Mouse (Mus musculus) G1E-ER4 (cell line): Measurements from ENCODE around the gene Anks1b. TPM values are rescaled to one million over a fixed set of nuclear protein-coding genes. Genes with fewer than 3 reads are reported as not detected.

ENCODE experiments used
- GATA1 ChIP-seq: IDR thresholded peaks from one replicate; pipeline ENCODE4 v1.8.0; 2012; ENCODE audit warnings: low read length, inconsistent platforms
- polyA plus RNA-seq: library from polyadenylated mRNA; stranded (reverse); fragments of >175 nt; gene quantifications from 2 replicates; pipeline ENCODE4 v1.2.3, GENCODE M21; 2012

Gene Anks1b
- polyA plus RNA-seq, 1 experiment: not detected

DNA sequence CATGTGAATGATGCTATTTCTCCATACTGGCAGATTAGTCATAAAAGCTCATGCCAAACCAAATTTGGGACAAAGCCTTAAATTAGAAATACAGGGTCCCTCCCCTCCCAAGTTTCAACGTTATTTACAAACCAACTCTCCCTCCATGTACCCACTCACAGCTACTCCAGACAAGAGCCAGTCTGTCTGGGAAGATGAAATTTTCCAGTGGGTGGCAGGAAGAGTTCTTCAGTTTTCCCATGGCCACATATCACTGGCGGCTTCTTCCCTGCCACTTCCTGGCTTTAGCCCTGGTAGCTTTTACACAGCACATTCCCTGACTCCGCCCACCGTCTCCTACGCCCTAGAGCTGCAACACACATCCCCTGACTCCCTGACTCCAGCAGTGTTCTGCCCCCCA is 961.0 kb downstream of the Anks1b start:
- TF ChIP-seq GATA1: no peak

DNA sequence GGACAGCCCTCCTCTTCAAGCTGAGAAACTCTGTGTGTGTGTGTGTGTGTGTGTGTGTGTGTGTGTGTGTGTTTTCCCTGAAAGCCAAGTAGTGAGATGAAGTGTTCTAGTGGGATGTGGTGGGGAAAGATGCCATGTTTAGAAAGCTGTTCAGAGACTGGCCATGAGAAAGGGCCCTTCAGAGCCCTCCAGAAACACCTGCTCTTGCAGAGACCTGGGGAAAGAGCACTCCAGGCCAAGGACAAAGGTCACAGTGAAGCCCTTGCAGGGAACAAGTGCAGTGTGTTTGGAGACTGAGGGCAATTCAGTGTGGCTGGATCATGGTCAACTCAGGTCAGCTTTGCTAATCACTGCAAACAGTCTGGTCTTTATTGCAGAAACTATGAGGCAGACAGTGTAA is 961.9 kb downstream of the Anks1b start:
- TF ChIP-seq GATA1: no peak

DNA sequence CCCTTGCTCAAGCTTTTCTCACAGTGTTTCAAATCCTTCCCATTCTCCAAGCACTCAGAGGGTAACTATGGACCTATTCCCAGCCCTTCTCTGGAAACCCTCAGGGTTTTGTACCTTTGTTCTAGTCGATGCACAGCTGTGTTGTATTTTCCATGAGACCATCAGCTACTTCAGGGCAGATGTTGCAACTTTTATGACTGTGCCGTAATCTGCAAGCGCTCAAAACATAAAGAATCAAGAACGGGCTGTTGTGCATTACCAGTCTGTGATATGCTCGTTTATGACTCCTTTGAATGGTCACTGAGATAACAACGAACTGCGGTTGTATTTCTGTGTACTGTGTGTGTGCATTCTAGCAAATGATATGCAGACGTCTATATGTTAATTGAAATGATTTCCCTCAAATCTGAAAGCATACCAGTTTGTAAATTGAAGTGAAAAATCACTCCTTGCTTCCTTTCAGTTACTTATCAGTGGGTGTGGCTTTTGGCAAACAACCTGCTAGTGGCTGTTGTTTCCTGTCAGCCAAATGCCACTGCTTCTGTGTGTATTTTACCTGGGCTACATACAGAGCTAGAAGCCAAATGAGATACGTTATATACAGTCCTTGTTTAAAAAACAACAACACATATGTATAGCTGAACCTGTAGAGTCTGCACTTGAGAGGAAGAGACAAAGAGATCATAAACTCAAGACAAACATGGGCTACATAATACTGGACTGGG is 966.5 kb downstream of the Anks1b start:
- no peak for TF ChIP-seq GATA1

DNA sequence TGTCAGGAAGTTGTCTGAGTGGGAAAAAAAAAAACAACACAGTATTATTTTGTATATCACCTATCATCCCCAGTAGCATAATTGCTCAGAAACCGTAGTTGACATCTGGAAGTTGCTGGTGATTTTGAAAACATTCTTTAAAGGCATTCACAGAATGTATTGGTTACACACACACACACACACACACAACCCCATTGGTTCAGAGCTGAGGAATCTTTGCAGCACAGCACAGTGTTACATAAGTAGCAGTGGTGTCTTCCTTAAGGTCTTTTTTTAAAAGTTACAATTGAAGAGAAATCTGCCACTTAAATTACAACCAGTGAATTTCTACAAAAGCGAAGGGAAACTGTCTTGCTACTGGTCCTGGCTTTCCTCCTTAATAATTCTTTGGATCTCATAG is 969.1 kb downstream of the Anks1b start:
- TF ChIP-seq GATA1: no peak

DNA sequence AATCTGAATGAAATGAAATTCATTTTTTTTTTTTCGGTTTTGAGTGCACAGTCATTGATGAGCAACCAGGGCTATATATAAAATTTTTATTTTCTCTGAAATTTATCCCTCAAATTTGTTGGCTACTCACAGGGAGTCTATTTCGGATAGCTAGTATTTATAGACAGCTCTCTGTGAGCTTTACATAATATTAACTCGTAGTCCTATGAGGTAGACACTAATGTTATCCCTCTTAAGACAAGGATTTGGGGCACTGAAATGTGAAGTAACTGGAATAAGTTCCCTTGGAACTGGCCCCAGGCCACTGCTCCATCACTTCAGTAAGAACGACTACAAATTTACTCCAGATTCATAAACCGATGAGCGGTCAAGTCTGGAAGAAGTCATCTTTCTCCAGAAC is 977.8 kb downstream of the Anks1b start:
- no peak for TF ChIP-seq GATA1

DNA sequence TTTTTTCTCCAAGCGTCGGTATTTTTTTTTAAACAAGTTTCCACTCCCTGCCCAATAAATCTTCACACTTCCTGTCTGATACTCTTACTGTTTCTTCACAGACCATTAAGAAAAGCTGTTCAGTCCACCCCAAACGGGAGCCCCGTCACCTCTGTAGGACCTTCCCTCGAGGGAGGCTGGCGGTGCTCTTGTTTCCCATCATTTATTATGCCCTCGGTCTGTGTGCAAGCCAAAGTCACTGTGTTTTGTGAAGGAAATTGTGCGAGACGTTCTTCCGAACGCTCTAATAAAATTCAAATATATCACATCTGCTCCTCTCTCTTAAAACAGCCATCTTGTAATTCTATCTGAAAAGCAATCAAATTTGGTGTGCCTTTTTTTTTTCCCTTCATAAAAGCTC is 978.7 kb downstream of the Anks1b start:
- no peak for TF ChIP-seq GATA1

DNA sequence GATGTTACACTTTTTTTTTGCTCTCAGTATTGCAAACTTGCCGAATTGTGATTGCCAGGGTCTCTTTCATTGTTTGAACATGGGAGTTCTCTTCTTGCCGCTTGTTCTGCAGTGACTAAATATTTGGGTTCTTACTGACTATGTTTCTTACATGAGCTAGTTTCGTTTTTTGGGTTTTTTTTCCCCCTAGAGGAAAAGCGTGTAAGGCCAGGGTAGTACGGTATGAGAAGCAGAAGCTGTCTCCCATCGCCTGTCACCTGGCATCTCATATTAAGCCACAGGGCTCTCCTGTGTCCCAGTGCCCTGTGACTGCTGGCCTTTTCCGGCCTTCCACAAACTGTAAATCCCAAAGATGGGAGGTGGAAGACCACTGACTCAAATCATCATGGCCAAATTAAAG is 979.1 kb downstream of the Anks1b start:
- no peak for TF ChIP-seq GATA1

DNA sequence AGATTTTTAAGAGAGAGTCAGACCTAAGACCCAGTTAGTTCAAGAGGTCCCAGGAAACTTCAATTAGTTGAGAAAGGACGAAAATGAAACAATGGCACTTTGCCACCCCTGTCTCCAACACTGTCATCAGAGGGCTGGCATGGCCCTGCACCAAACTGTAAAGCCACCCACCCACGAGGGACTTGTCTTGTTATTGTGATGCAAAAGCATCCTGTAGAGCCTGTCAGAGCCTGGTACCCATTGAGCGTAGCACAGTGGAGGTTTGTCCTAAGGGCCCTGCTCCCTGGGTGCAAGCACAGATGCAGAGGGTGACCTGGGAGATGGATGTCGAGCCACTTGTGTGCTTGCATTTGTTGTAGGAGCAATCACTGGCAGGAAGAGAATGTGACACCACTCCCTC is 983.4 kb downstream of the Anks1b start:
- no peak for TF ChIP-seq GATA1

DNA sequence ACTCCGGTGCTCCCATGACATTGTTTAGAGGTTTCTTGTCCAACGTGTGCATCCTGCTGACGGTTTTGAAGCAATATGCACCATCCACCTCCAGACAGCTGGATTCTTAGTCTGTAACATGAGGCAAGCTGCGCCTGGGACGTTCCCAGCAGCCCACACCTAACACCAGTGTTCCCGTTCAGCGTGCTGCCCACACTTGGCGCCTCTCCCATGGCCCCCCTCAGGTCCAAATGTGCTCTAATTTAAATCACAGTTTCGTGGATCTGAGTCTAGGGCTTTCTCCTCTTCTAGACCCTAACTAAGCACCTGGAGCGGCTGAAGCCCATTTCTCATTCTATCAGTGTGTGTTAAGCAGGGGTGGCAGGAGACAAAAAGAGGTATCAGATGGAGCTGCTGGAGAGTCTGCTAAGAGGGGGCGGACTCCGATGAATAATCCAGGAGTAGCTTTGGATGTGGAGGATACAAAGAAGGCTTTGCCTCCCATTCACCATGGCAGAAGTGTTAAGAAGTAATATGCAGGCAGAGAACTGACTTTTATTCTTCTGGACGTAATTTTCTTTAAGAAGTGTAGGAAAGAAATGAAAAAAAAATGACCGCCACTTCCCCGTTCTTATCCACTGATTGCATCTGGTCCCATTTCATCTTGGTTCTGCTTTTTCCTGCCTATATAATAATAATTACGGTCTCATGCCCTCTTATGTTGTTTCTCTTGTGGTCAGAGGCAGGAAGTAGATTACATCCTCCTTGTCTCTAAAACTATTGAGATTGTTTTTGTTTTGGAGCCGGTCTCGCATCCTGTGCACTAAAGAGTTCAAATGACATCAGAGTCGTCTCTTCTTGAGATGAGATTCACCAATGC is 986.6 kb downstream of the Anks1b start:
- no peak for TF ChIP-seq GATA1

DNA sequence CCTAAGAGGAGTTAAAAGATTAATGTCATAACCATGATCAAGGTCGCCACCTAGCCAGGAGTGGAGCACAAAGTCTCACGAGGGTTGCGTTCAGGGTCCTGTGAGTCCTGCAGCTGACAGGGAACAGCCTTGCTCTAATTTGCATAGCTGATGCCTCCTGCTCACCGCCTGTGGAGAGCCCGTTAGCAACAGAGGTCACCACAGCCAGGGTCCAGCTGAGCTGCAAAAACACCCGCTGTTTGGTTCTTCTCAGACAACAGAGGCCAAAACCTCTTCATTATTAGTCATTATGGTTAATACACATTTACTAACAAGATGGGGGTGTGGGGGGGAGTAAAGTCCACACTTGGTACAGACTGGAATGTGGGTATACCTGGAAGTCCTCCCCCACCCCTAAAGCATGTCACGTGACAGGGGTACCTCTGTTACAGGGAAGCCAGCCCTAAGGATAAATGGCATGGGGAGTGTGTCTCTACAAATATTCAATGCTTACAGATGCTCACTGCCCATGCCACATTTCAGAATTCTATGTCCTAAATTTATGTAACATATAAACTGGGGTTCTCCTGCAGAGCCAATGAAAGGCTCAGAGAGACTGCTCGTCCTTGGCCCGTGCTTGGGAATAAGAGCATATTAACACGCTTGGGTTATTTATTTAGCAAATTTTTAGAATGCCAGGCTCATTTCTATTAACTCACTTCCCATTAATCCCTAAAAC is 990.7 kb downstream of the Anks1b start:
- no peak for TF ChIP-seq GATA1

DNA sequence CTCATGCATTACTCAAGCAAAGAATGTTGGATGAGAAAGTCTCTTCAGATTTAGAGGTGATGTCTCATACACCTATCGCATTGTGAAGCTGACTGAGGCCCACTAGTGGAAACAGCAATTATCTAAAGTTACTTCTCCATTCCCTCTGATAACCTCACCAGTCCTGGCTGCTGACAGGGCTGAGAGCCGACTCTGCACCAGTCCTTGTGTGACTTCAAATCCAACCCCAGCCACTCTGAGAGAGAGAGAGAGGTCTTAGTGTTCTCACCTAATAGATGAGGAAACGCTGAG is 991.2 kb downstream of the Anks1b start:
- TF ChIP-seq GATA1: no peak

DNA sequence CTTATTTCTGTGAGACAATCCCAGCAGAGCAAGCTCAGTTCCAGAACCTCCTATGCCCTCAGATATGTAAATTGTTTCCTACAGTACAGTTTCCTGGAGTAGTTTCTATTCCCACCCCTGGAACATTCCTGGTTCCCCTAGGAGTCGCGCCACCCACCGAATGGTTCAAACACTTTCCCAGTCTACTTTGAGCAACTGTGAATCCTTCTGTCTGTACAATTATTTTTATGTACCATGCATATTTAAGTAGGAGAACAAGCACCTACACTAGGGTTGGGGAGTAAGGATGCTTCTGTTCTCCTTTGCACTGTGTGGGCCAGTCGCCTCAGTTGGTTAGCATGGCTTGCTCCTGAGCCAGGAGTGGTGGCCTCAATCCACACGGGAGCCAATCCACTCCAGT is 999.9 kb downstream of the Anks1b start:
- TF ChIP-seq GATA1: no peak

DNA sequence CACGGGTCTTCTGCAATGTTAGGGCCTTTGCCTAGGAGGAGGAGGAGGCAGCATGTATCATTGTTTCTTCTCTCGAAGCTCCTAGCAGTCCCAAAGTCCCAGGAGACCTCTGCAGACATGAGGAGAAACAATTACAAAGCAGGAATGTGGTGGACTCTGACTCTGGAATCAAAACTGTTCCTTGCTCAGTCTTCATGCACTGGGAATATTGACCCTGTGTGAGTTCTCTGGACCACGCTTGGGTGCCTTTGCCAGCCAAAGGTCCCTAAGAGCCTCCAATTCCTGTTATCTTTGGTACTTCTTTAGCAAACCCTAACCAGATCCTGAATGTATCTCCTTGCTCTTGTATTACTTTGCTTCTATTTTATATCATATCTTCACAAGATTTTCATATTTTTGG is 1000.9 kb downstream of the Anks1b start:
- TF ChIP-seq GATA1: no peak

DNA sequence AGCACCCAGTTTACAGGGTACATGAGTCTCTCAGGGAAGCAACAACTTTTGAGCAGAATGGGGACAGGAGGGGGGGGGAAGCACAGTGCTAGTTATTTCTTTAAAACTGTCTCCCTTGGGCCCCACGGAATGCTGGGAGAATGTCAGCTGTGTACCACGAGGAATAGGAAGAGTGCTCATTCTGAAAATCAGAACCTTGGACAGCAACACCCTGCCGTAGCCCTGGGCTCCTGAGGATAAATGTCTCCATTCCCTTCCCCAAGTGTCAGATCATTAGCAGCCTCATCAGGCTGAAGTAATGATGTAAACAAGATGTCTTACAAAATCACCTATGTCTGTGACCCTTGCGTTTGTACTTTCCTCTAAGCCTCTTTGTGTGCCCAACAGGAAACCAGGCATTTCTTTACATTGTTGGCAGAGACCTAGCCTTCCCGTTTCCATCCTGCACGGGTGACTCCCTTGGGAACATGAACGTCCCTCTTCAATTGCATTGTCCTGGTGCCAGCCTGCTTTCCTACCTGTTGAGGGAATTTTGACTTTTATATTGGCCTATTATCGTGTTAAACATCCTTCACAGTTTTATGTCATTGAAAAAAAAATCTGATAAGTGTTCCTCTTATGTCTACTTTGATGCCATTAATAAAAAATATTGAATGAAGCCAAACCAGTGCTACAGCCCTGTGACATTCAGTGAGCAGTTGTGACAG is 1007.7 kb downstream of the Anks1b start:
- TF ChIP-seq GATA1: no peak

DNA sequence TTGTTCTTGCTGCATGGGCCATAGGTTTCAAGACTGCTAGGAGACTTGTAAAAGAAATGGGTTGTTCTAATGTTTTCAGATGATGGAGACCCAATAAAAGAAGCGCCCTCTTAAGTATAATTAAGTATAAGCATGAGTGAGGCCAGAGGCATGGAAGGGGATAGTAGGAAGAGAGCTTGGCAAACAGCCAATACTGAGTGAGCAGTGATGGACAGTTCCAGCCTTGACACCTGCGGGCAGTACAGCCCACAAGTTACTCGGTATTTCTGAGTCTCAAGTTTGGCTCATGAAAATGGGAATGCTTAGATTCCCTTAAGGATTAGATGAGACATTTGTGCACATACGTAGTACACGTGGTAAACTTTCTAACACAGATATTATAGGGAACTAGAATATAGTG is 1016.3 kb downstream of the Anks1b start:
- TF ChIP-seq GATA1: no peak

DNA sequence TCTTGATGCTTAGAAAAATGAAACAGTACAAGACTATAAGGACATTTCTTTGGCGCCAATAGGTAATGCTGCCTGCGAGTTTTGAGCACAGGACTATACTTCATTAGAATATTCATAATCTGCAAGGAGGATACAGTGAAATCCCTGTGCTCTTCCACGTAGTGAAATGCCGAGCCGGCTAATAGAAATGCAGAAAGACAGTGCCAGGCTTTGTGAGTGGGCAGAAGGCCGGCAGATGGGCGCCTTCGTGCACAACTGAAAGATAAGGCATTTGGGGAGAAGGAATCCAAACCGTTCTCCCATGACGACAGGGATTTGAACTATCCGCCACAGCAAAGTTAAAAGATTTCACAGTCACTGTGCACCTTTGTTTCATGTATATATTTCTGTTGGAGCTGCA is 1019.4 kb downstream of the Anks1b start:
- TF ChIP-seq GATA1: no peak

DNA sequence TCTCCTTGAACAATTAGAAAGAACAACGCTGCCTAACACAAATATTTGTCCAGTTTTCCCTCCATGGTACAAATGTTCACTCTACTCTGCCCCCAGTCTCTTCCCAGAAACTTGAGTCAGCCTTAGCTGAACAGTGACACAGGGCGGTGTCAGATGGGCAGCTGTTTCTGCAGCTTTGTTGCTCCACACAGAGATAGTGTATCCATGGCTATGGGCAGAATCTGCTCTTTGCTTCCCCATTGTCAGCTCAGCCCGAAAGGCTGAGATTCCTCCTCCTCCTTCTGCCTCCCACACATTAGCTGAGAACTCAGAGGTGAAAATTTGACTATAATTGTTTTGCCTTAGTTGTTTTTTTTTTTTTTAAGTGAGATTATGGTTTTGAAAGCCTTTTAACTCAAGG is 1024.6 kb downstream of the Anks1b start:
- TF ChIP-seq GATA1: no peak
